Mouse (Mus musculus): Measurements from ENCODE around the gene N4bp2. TPM values are rescaled to one million over a fixed set of nuclear protein-coding genes. Genes with fewer than 3 reads are reported as not detected.
A peak's percentile ranks its signal among the peaks of the same experiment; 100 is the strongest.

Gene N4bp2
- polyA plus RNA-seq, 1 experiment = 3.6 TPM

- H3K4me1 ChIP-seq (ENCODE audit: control insufficient read depth, insufficient read depth, low read length) = no peaks in the 10 kb centered on the region; the same call in 1 of the 2 replicates
- TF ChIP-seq POLR2A (IDR thresholded peaks at IDR 0.05; ENCODE audit: borderline replicate concordance, extremely low read depth, low read depth, low read length) = no peak
- TF ChIP-seq CTCF (IDR thresholded peaks at IDR 0.05; ENCODE audit: insufficient read depth, low read length) = no peak
- no peak for DNase-seq
- WGBS = 100% methylated on average over 1 of the region's 1 CpGs
- no peak overlapping the region for H3K4me3 ChIP-seq (replicated peaks; ENCODE audit: extremely low read depth, low read depth, low read length)
Measured at GRCm38 (mm10) chr5:65795994-65796298, 32.6 kb downstream of the N4bp2 start.

GRCm38 (mm10) chr5:65823601-65824133 is 60.3 kb downstream of the N4bp2 start:
- WGBS = 76% methylated on average over 5 of the region's 5 CpGs
- no peak for TF ChIP-seq POLR2A (IDR thresholded peaks at IDR 0.05; ENCODE audit: borderline replicate concordance, extremely low read depth, low read depth, low read length)
- peak; percentile 71 for TF ChIP-seq CTCF (IDR thresholded peaks at IDR 0.05; ENCODE audit: insufficient read depth, low read length)
- Histone ChIP-seq H3K4me3 (replicated peaks; ENCODE audit: extremely low read depth, low read depth, low read length) (no peak overlapping the region), H3K4me1 (ENCODE audit: control insufficient read depth, insufficient read depth, low read length) (no peaks in the 10 kb centered on the region)
- peak; percentile 21 for DNase-seq

GRCm38 (mm10) chr5:65826476-65826875 is 63.2 kb downstream of the N4bp2 start:
- no peak for DNase-seq

GRCm38 (mm10) chr5:65827102-65827501 is 63.8 kb downstream of the N4bp2 start:
- 87% methylated on average over 8 of the region's 8 CpGs for WGBS
- no peak for DNase-seq
- H3K4me3 ChIP-seq (replicated peaks; ENCODE audit: extremely low read depth, low read depth, low read length) = no peak overlapping the region
- TF ChIP-seq POLR2A (IDR thresholded peaks at IDR 0.05; ENCODE audit: borderline replicate concordance, extremely low read depth, low read depth, low read length) = no peak
- TF ChIP-seq CTCF (IDR thresholded peaks at IDR 0.05; ENCODE audit: insufficient read depth, low read length) = no peak
- no peaks in the 10 kb centered on the region for H3K4me1 ChIP-seq (ENCODE audit: control insufficient read depth, insufficient read depth, low read length)

More at GRCm38 (mm10) chr5:65826476-65826875, 63.2 kb downstream of the N4bp2 start:
- H3K4me1 ChIP-seq (ENCODE audit: control insufficient read depth, insufficient read depth, low read length) = no peaks in the 10 kb centered on the region
- WGBS = 94% methylated on average over 4 of the region's 4 CpGs
- TF ChIP-seq CTCF (IDR thresholded peaks at IDR 0.05; ENCODE audit: insufficient read depth, low read length) (no peak), POLR2A (IDR thresholded peaks at IDR 0.05; ENCODE audit: borderline replicate concordance, extremely low read depth, low read depth, low read length) (no peak)
- H3K4me3 ChIP-seq (replicated peaks; ENCODE audit: extremely low read depth, low read depth, low read length) = no peak overlapping the region

- no peak overlapping the region for H3K4me3 ChIP-seq (replicated peaks; ENCODE audit: extremely low read depth, low read depth, low read length)
- DNase-seq = no peak
- no peaks in the 10 kb centered on the region for H3K4me1 ChIP-seq (ENCODE audit: control insufficient read depth, insufficient read depth, low read length)
- TF ChIP-seq POLR2A (IDR thresholded peaks at IDR 0.05; ENCODE audit: borderline replicate concordance, extremely low read depth, low read depth, low read length) (no peak), CTCF (IDR thresholded peaks at IDR 0.05; ENCODE audit: insufficient read depth, low read length) (no peak)
- 92% methylated on average over 5 of the region's 5 CpGs for WGBS
Measured at GRCm38 (mm10) chr5:65828261-65828660, 64.9 kb downstream of the N4bp2 start.

GRCm38 (mm10) chr5:65829059-65829458 is 65.7 kb downstream of the N4bp2 start:
- no peak for DNase-seq
- Histone ChIP-seq H3K4me1 (ENCODE audit: control insufficient read depth, insufficient read depth, low read length) (no peaks in the 10 kb centered on the region), H3K4me3 (replicated peaks; ENCODE audit: extremely low read depth, low read depth, low read length) (no peak overlapping the region)
- TF ChIP-seq CTCF (IDR thresholded peaks at IDR 0.05; ENCODE audit: insufficient read depth, low read length) (no peak), POLR2A (IDR thresholded peaks at IDR 0.05; ENCODE audit: borderline replicate concordance, extremely low read depth, low read depth, low read length) (no peak)
- WGBS = 54% methylated on average over 2 of the region's 2 CpGs

GRCm38 (mm10) chr5:65831917-65832618 is 68.7 kb downstream of the N4bp2 start:
- no peak for DNase-seq
- Histone ChIP-seq H3K4me3 (replicated peaks; ENCODE audit: extremely low read depth, low read depth, low read length) (no peak overlapping the region), H3K4me1 (ENCODE audit: control insufficient read depth, insufficient read depth, low read length) (no peaks in the 10 kb centered on the region)
- 82% methylated on average over 11 of the region's 11 CpGs for WGBS
- TF ChIP-seq POLR2A (IDR thresholded peaks at IDR 0.05; ENCODE audit: borderline replicate concordance, extremely low read depth, low read depth, low read length) = no peak
- no peak for TF ChIP-seq CTCF (IDR thresholded peaks at IDR 0.05; ENCODE audit: insufficient read depth, low read length)

- H3K4me3 ChIP-seq (replicated peaks; ENCODE audit: extremely low read depth, low read depth, low read length) = no peak overlapping the region
- no peaks in the 10 kb centered on the region for H3K4me1 ChIP-seq (ENCODE audit: control insufficient read depth, insufficient read depth, low read length)
- TF ChIP-seq CTCF (IDR thresholded peaks at IDR 0.05; ENCODE audit: insufficient read depth, low read length) (no peak), POLR2A (IDR thresholded peaks at IDR 0.05; ENCODE audit: borderline replicate concordance, extremely low read depth, low read depth, low read length) (no peak)
- no peak for DNase-seq
- WGBS = 75% methylated on average over 3 of the region's 3 CpGs
Measured at GRCm38 (mm10) chr5:65833092-65833491, 69.8 kb downstream of the N4bp2 start.

GRCm38 (mm10) chr5:65833766-65834498 is 70.6 kb downstream of the N4bp2 start:
- TF ChIP-seq POLR2A (IDR thresholded peaks at IDR 0.05; ENCODE audit: borderline replicate concordance, extremely low read depth, low read depth, low read length) (no peak), CTCF (IDR thresholded peaks at IDR 0.05; ENCODE audit: insufficient read depth, low read length) (no peak)
- no peaks in the 10 kb centered on the region for H3K4me1 ChIP-seq (ENCODE audit: control insufficient read depth, insufficient read depth, low read length)
- WGBS = 87% methylated on average over 8 of the region's 8 CpGs
- no peak for DNase-seq
- no peak overlapping the region for H3K4me3 ChIP-seq (replicated peaks; ENCODE audit: extremely low read depth, low read depth, low read length)

Data from lung, adult 2 months (tissue).